Mouse (Mus musculus) liver, embryonic 14.5 days (tissue): ENCODE results near the gene Arhgap10. TPM values are rescaled to one million over a fixed set of nuclear protein-coding genes. Genes with fewer than 3 reads are reported as not detected.

Source experiments
- ATAC-seq: fragments of 200-750 bp; cut with Nextera tagmentation; 2 replicates; pipeline ENCODE4 v1.8.0; 2017; ENCODE audit warnings: moderate number of reproducible peaks, mild to moderate bottlenecking, moderate library complexity; ENCODE audit not compliant: insufficient read depth
- DNase-seq, 3 experiments: peaks; one replicate each; pipeline ENCODE4 v3.0.0-alpha.2; 2012 to 2013; ENCODE audit warnings: low read depth in 3 of 3, low spot score in 3 of 3
- H3K27ac ChIP-seq: fragments of 300-500 bp; sonication (generic); 2 replicates; pipeline ENCODE4 v1.5.1; 2014; ENCODE audit warnings: moderate library complexity, mild to moderate bottlenecking, control low read depth, inconsistent platforms
- H3K27me3 ChIP-seq: fragments of 300-500 bp; sonication (generic); 2 replicates; pipeline ENCODE4 v1.6.1; 2014; ENCODE audit warnings: mild to moderate bottlenecking, low read length, moderate library complexity; ENCODE audit not compliant: control insufficient read depth, insufficient read depth
- H3K36me3 ChIP-seq: fragments of 300-500 bp; sonication (generic); replicated peaks from 2 replicates; pipeline ENCODE4 v1.6.1; 2014; ENCODE audit warnings: low read depth; ENCODE audit not compliant: control insufficient read depth, insufficient read depth
- H3K4me1 ChIP-seq, 2 experiments: fragments of 200-500 bp in 1 of 2; fragments of 300-500 bp in 1 of 2; sonication (generic) in 1 of 2; replicated peaks; 2 replicates each; pipeline ENCODE4 v1.6.1; 2012 to 2014; ENCODE audit warnings: antibody characterized with exemption in 1 of 2, inconsistent platforms in 1 of 2, low read length in 1 of 2; ENCODE audit not compliant: control insufficient read depth in 2 of 2, insufficient read depth in 2 of 2
- H3K4me2 ChIP-seq: fragments of 300-500 bp; sonication (generic); 2 replicates; pipeline ENCODE4 v1.6.1; 2014; ENCODE audit warnings: low read depth, mild to moderate bottlenecking, control low read depth, moderate library complexity
- H3K4me3 ChIP-seq, 2 experiments: fragments of 200-500 bp in 1 of 2; fragments of 300-500 bp in 1 of 2; sonication (generic) in 1 of 2; 2 replicates each; pipeline ENCODE4 v1.5.1; 2012 to 2014; ENCODE audit warnings: low read depth in 2 of 2, low read length in 2 of 2, mild to moderate bottlenecking in 2 of 2, control low read depth in 1 of 2, inconsistent platforms in 1 of 2, moderate library complexity in 1 of 2; ENCODE audit not compliant: insufficient read depth in 1 of 2
- H3K9ac ChIP-seq: fragments of 300-500 bp; sonication (generic); replicated peaks from 2 replicates; pipeline ENCODE4 v1.6.1; 2014; ENCODE audit warnings: mild to moderate bottlenecking, control low read depth, moderate library complexity
- H3K9me3 ChIP-seq: fragments of 300-500 bp; sonication (generic); 2 replicates; pipeline ENCODE4 v1.6.1; 2016; ENCODE audit warnings: low read length, mixed read lengths; ENCODE audit not compliant: control insufficient read depth
- CTCF ChIP-seq: IDR thresholded peaks from 2 replicates; pipeline ENCODE4 v1.5.1; 2016; ENCODE audit warnings: antibody characterized with exemption, low read depth, control low read depth
- EP300 ChIP-seq: IDR thresholded peaks from 2 replicates; pipeline ENCODE4 v1.6.1; 2016; ENCODE audit warnings: antibody characterized with exemption, low read depth
- WGBS: fragments of 180-500 bp; shearing (Covaris S2); extraction: QIAGEN DNeasy Blood & Tissue Kit; methylation state at CpG from one replicate; pipeline ENCODE4 v1.1.7; 2014; ENCODE audit not compliant: insufficient replicate concordance; 5-methylcytosine and 5-hydroxymethylcytosine counted together
- polyA plus RNA-seq, 2 experiments: library from polyadenylated mRNA; depleted of rRNA in 1 of 2; stranded (reverse) in 1 of 2; unstranded in 1 of 2; fragments of >200 nt; fragmentation: Nextera tagmentation in 1 of 2; extraction: Ambion mirVana in 1 of 2; gene quantifications; 2 replicates each; pipeline versions ENCODE4 v1.2.1 to v1.2.3; 2012 to 2014

Arhgap10 gene
- polyA plus RNA-seq, 2 experiments: 4.6 TPM

GRCm38 (mm10) chr8:77209297-77209696 lies 308.5 kb downstream of the Arhgap10 start:
- H3K27ac ChIP-seq: no peak overlapping the region
- TF ChIP-seq EP300 (no peak), CTCF (no peak)
- no peak overlapping the region for H3K4me2 ChIP-seq
- no peak overlapping the region for H3K9ac ChIP-seq
- DNase-seq: no peak
- H3K4me1 ChIP-seq: no peaks in the 10 kb centered on the region
- no peaks in the 10 kb centered on the region for H3K27me3 ChIP-seq
- H3K9me3 ChIP-seq: no peaks in the 10 kb centered on the region
- no peak overlapping the region for H3K4me3 ChIP-seq
- WGBS: 65% methylated on average over 3 of the region's 3 CpGs
- ATAC-seq: no peak
- H3K36me3 ChIP-seq: no peaks in the 10 kb centered on the region

Other genes starting within 250 kb of the Arhgap10 start
- gene Prmt9, start 31.4 kb upstream of the Arhgap10 start, polyA plus RNA-seq (2012; rRNA removed): 3.2 and 4.7 TPM in 2 replicates
- gene Prmt9, start 31.4 kb upstream of the Arhgap10 start, polyA plus RNA-seq (2014; fragmentation: Nextera tagmentation; extraction: Ambion mirVana): 8.1 and 10.0 TPM in 2 replicates
- 1.9 and 3.3 TPM in 2 replicates for gene Tmem184c, start 92.7 kb upstream of the Arhgap10 start, polyA plus RNA-seq (2012; rRNA removed)
- gene Tmem184c, start 92.7 kb upstream of the Arhgap10 start, polyA plus RNA-seq (2014; fragmentation: Nextera tagmentation; extraction: Ambion mirVana): 3.7 and 4.6 TPM in 2 replicates
- 2.4 and 2.8 TPM in 2 replicates for gene Ednra, start 206.5 kb upstream of the Arhgap10 start, polyA plus RNA-seq (2012; rRNA removed)
- gene Ednra, start 206.5 kb upstream of the Arhgap10 start, polyA plus RNA-seq (2014; fragmentation: Nextera tagmentation; extraction: Ambion mirVana): 1.6 and 2.1 TPM in 2 replicates